Mouse (Mus musculus): Measurements from ENCODE around the gene Nrde2. TPM values are rescaled to one million over a fixed set of nuclear protein-coding genes. Genes with fewer than 3 reads are reported as not detected.

Nrde2 gene
- polyA plus RNA-seq, 1 experiment: 8.1 TPM

DNA sequence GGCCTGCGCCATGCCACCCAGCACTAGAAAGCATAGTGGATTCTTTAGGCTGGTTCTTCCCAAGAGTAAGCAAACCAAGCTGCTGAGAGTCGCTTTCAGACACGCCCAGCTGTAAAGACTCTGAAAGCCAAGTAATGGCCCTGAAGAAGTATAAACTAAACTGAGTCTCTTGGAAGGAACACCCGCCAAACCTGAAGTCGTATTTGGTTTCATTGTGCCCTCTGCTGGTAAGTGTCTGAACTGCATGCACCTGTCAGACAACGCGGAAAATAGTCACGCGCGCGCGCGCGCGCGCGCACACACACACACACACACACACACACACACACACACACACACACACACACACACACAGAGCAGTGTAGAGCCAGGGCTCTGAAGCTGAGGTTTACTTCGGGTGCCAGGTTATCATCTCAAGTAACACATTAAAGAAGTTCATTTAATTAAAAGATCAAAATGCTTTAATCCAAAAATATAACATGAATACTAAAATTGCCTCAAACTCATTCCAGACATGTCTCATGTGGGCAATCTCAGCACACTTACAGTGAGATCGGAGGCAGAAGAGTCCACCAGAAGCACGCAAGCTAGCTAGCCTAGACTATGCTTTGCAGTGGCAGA lies 53.1 kb downstream of the Nrde2 start:
- peaks cover 2% of the 10 kb centered on the region for H3K4me1 ChIP-seq (ENCODE audit: control insufficient read depth, insufficient read depth, low read length)
- no peak overlapping the region for H3K27ac ChIP-seq (ENCODE audit: control insufficient read depth, insufficient read depth, low read depth, low read length)
- no peaks in the 10 kb centered on the region for H3K36me3 ChIP-seq (ENCODE audit: control insufficient read depth, insufficient read depth, low read length)
- no peaks in the 10 kb centered on the region for H3K27me3 ChIP-seq (ENCODE audit: control insufficient read depth, insufficient read depth, low read length)
- no peak overlapping the region for H3K4me3 ChIP-seq (ENCODE audit: control insufficient read depth, low read depth, low read length)
- TF ChIP-seq POLR2A (IDR thresholded peaks at IDR 0.05; ENCODE audit: control insufficient read depth, low read depth, low read length) (no peak), CTCF (IDR thresholded peaks at IDR 0.05; ENCODE audit: control insufficient read depth, insufficient read depth, insufficient replicate concordance, low read depth, low read length) (peak; percentile 61; the same call in 1 of the 2 replicates)

DNA sequence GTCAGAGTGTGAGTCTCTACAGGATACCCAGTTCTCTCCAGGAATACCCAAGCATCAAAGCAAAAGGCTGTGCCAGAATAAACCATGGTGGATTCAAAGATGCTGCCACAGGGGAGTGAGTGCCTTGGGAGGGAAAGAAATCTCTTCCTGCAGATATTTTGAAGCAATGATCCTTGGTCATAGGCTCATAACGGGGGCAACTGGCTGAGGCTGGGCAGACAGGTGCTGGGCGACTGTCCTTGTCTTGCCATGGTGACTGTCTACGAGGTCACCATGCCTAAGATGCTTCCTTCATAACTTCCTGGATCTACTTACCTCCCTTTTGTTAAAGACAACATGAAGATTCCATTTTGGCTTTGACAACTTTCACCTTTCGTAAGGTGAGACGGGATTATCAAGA lies 54.9 kb downstream of the Nrde2 start:
- H3K27me3 ChIP-seq (ENCODE audit: control insufficient read depth, insufficient read depth, low read length): no peaks in the 10 kb centered on the region
- no peak for TF ChIP-seq POLR2A (IDR thresholded peaks at IDR 0.05; ENCODE audit: control insufficient read depth, low read depth, low read length)
- TF ChIP-seq CTCF (IDR thresholded peaks at IDR 0.05; ENCODE audit: control insufficient read depth, insufficient read depth, insufficient replicate concordance, low read depth, low read length): no peak
- no peaks in the 10 kb centered on the region; the same call in 1 of the 2 replicates for H3K4me1 ChIP-seq (ENCODE audit: control insufficient read depth, insufficient read depth, low read length)
- H3K4me3 ChIP-seq (ENCODE audit: control insufficient read depth, low read depth, low read length): no peak overlapping the region
- H3K27ac ChIP-seq (ENCODE audit: control insufficient read depth, insufficient read depth, low read depth, low read length): no peak overlapping the region
- no peaks in the 10 kb centered on the region for H3K36me3 ChIP-seq (ENCODE audit: control insufficient read depth, insufficient read depth, low read length)

DNA sequence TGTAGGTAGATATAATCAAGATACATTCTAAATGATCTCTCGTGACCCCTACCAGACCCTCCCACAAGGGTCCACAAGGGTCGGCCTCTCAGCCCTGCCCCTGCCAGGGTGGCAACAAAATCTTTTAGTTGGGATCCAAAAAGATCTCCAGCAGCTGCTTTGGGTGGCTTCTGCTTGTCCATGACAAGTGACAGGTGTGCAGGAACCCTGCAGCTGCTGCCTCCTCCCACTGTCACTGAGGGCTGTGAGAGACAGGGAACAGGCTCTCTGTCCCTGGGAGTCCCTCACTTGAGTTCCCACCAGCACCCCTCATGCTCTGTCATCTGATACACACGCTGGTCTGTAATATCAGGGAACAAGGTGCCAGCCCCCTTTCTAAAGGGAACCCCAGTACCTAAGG lies 57.8 kb downstream of the Nrde2 start:
- Histone ChIP-seq H3K4me3 (ENCODE audit: control insufficient read depth, low read depth, low read length) (no peak overlapping the region), H3K4me1 (ENCODE audit: control insufficient read depth, insufficient read depth, low read length) (no peaks in the 10 kb centered on the region), H3K27ac (ENCODE audit: control insufficient read depth, insufficient read depth, low read depth, low read length) (no peak overlapping the region), H3K36me3 (ENCODE audit: control insufficient read depth, insufficient read depth, low read length) (no peaks in the 10 kb centered on the region), H3K27me3 (ENCODE audit: control insufficient read depth, insufficient read depth, low read length) (no peaks in the 10 kb centered on the region)
- TF ChIP-seq POLR2A (IDR thresholded peaks at IDR 0.05; ENCODE audit: control insufficient read depth, low read depth, low read length): no peak
- no peak for TF ChIP-seq CTCF (IDR thresholded peaks at IDR 0.05; ENCODE audit: control insufficient read depth, insufficient read depth, insufficient replicate concordance, low read depth, low read length)

DNA sequence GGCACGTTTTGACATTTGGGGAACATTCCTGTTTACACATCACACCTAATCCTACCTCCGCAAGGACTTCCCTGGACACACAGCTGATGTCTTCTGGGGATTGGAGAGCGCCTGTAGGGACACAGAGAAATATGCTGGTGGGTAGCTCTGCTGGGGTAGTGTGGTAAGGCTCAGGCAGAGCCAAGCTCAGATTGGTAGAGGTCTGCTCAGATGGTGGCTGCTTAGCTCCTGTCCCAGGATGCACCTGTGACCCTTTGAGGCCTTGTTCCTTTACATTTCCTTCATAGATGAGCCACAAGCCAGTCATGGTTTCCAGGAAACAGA lies 58.8 kb downstream of the Nrde2 start:
- TF ChIP-seq CTCF (IDR thresholded peaks at IDR 0.05; ENCODE audit: control insufficient read depth, insufficient read depth, insufficient replicate concordance, low read depth, low read length): no peak
- no peak for TF ChIP-seq POLR2A (IDR thresholded peaks at IDR 0.05; ENCODE audit: control insufficient read depth, low read depth, low read length)
- Histone ChIP-seq H3K27ac (ENCODE audit: control insufficient read depth, insufficient read depth, low read depth, low read length) (no peak overlapping the region), H3K4me3 (ENCODE audit: control insufficient read depth, low read depth, low read length) (no peak overlapping the region), H3K27me3 (ENCODE audit: control insufficient read depth, insufficient read depth, low read length) (no peaks in the 10 kb centered on the region), H3K36me3 (ENCODE audit: control insufficient read depth, insufficient read depth, low read length) (no peaks in the 10 kb centered on the region), H3K4me1 (ENCODE audit: control insufficient read depth, insufficient read depth, low read length) (no peaks in the 10 kb centered on the region)

DNA sequence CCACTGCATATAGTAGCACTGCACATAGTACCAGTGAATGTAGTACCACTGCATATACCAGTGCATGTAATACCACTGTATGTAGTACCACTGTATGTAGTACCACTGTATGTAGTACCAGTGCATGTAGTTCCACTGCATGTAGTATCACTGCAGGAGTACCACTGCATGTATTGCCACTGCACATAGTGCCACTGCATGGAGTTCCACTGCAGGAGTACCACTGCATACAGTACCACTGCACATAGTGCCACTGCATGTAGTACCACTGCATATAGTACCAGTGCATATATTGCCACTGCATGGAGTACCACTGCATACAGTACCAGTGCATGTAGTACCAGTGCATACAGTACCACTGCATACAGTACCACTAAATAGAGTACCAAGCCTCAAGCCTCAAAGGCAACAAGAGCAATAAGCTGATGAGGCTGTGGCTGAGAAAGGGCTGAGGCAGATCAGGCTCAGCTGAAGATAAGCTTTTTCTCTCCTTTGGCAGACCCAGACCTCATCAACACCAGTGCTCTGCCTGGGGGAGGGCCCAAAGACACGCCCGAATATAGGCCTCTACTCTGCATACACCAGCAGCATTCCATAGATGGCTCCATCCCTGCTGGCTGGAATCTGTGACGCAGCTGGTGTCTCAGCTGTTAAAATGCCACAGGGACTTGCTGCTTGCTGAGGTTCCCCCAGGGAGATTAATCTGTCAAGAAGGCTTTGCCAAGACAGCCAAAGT lies 59.3 kb downstream of the Nrde2 start:
- H3K27ac ChIP-seq (ENCODE audit: control insufficient read depth, insufficient read depth, low read depth, low read length): no peak overlapping the region
- no peak for TF ChIP-seq POLR2A (IDR thresholded peaks at IDR 0.05; ENCODE audit: control insufficient read depth, low read depth, low read length)
- TF ChIP-seq CTCF (IDR thresholded peaks at IDR 0.05; ENCODE audit: control insufficient read depth, insufficient read depth, insufficient replicate concordance, low read depth, low read length): no peak
- H3K36me3 ChIP-seq (ENCODE audit: control insufficient read depth, insufficient read depth, low read length): no peaks in the 10 kb centered on the region

DNA sequence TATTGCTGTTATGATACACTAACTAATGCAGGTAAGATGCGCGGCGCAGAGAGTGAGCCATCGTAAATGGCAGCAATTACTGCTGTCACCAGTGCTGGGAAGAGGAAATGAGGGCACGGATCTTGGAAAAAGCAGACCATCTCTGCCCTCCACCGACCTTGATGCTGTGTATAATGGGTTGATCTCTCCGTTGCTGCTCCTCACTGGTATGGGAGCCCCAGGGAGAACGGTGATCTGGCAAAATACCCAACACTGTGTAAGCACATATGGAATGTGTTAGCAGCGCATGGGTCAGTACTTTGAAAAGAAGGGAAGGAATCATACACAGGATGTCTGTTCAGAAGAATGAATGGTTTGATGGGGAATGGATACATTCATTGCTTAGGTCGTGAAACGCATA lies 66.4 kb downstream of the Nrde2 start:
- Histone ChIP-seq H3K36me3 (ENCODE audit: control insufficient read depth, insufficient read depth, low read length) (no peaks in the 10 kb centered on the region), H3K4me1 (ENCODE audit: control insufficient read depth, insufficient read depth, low read length) (no peaks in the 10 kb centered on the region), H3K27ac (ENCODE audit: control insufficient read depth, insufficient read depth, low read depth, low read length) (no peak overlapping the region), H3K4me3 (ENCODE audit: control insufficient read depth, low read depth, low read length) (no peak overlapping the region), H3K27me3 (ENCODE audit: control insufficient read depth, insufficient read depth, low read length) (no peaks in the 10 kb centered on the region)
- TF ChIP-seq CTCF (IDR thresholded peaks at IDR 0.05; ENCODE audit: control insufficient read depth, insufficient read depth, insufficient replicate concordance, low read depth, low read length): no peak
- TF ChIP-seq POLR2A (IDR thresholded peaks at IDR 0.05; ENCODE audit: control insufficient read depth, low read depth, low read length): no peak

More for the DNA sequence above, 59.3 kb downstream of the Nrde2 start:
- Histone ChIP-seq H3K27me3 (ENCODE audit: control insufficient read depth, insufficient read depth, low read length) (no peaks in the 10 kb centered on the region), H3K4me1 (ENCODE audit: control insufficient read depth, insufficient read depth, low read length) (no peaks in the 10 kb centered on the region), H3K4me3 (ENCODE audit: control insufficient read depth, low read depth, low read length) (no peak overlapping the region)

DNA sequence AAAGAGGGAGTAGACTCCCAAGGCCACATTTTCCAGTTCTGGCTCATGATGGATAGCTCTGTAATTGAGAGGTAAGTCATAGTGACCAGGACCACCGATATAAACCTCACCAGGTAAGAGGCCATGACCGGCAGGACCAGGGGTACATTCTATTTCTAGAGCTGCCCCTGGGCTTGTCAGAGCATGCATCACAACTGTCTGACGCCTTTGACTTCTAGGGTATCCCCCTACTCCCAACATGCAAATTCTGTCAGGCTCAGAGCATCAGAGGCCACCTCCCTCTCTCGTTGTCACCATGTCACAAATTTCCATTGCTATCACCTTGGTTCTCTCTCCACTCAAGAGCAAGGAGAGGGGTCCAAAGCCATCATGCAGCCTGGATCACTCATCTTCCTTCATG lies 68.7 kb downstream of the Nrde2 start:
- no peaks in the 10 kb centered on the region for H3K36me3 ChIP-seq (ENCODE audit: control insufficient read depth, insufficient read depth, low read length)
- H3K27me3 ChIP-seq (ENCODE audit: control insufficient read depth, insufficient read depth, low read length): no peaks in the 10 kb centered on the region
- H3K4me1 ChIP-seq (ENCODE audit: control insufficient read depth, insufficient read depth, low read length): no peaks in the 10 kb centered on the region
- H3K27ac ChIP-seq (ENCODE audit: control insufficient read depth, insufficient read depth, low read depth, low read length): no peak overlapping the region
- no peak overlapping the region for H3K4me3 ChIP-seq (ENCODE audit: control insufficient read depth, low read depth, low read length)
- TF ChIP-seq POLR2A (IDR thresholded peaks at IDR 0.05; ENCODE audit: control insufficient read depth, low read depth, low read length) (no peak), CTCF (IDR thresholded peaks at IDR 0.05; ENCODE audit: control insufficient read depth, insufficient read depth, insufficient replicate concordance, low read depth, low read length) (no peak)

Measured in testis, adult 2 months (tissue).